Mouse (Mus musculus): ENCODE data around the gene Ogfod3. TPM values are rescaled to one million over a fixed set of nuclear protein-coding genes. Genes with fewer than 3 reads are reported as not detected.

The Ogfod3 gene
- 3.8 and 8.6 TPM in 2 replicates for total RNA-seq (2017)

- peak; percentile 96 for ATAC-seq (replicated peaks; ENCODE audit: low read depth, poor library complexity, severe bottlenecking)
These were observed at the start of gene Ogfod3, which contains the start of gene Hexdc for GRCm38 (mm10) chr11:121204161-121205006. TSS of gene Ogfod3 (minus strand) at chr11:121204711. TSS of gene Hexdc (plus strand) at chr11:121204433.

- no peak for ATAC-seq (replicated peaks; ENCODE audit: low read depth, poor library complexity, severe bottlenecking)
These were observed 45.7 kb upstream of the Ogfod3 start for GRCm38 (mm10) chr11:121250196-121250595.

GRCm38 (mm10) chr11:121239669-121240068, 35.2 kb upstream of the Ogfod3 start:
- ATAC-seq (replicated peaks; ENCODE audit: low read depth, poor library complexity, severe bottlenecking): no peak; the same call in 1 of the 2 replicates

- no peak; the same call in 1 of the 2 replicates for ATAC-seq (replicated peaks; ENCODE audit: low read depth, poor library complexity, severe bottlenecking)
These were observed 33.0 kb upstream of the Ogfod3 start for GRCm38 (mm10) chr11:121237345-121238128.

- ATAC-seq (replicated peaks; ENCODE audit: low read depth, poor library complexity, severe bottlenecking): peak; percentile 91
These were observed 32.2 kb upstream of the Ogfod3 start, which contains the start of gene Narf for GRCm38 (mm10) chr11:121236564-121237344. TSS of gene Narf (plus strand) at chr11:121237253.

GRCm38 (mm10) chr11:121235475-121236238, 31.1 kb upstream of the Ogfod3 start:
- ATAC-seq (replicated peaks; ENCODE audit: low read depth, poor library complexity, severe bottlenecking): no peak

- ATAC-seq (replicated peaks; ENCODE audit: low read depth, poor library complexity, severe bottlenecking): no peak
These were observed 28.2 kb upstream of the Ogfod3 start for GRCm38 (mm10) chr11:121232706-121233105.

GRCm38 (mm10) chr11:121231628-121232291, 27.2 kb upstream of the Ogfod3 start:
- ATAC-seq (replicated peaks; ENCODE audit: low read depth, poor library complexity, severe bottlenecking): no peak

- no peak for ATAC-seq (replicated peaks; ENCODE audit: low read depth, poor library complexity, severe bottlenecking)
These were observed 26.7 kb upstream of the Ogfod3 start for GRCm38 (mm10) chr11:121231191-121231590.

GRCm38 (mm10) chr11:121229018-121229439, 24.5 kb upstream of the Ogfod3 start, which contains the start of gene Cybc1:
TSS of gene Cybc1 (minus strand) at chr11:121229322.
- peak; percentile 86 for ATAC-seq (replicated peaks; ENCODE audit: low read depth, poor library complexity, severe bottlenecking)

GRCm38 (mm10) chr11:121228129-121229017, 23.9 kb upstream of the Ogfod3 start:
- ATAC-seq (replicated peaks; ENCODE audit: low read depth, poor library complexity, severe bottlenecking): peak; percentile 64

GRCm38 (mm10) chr11:121221321-121222010, 17.0 kb upstream of the Ogfod3 start:
- peak; percentile 24; the same call in 1 of the 2 replicates for ATAC-seq (replicated peaks; ENCODE audit: low read depth, poor library complexity, severe bottlenecking)

- no peak for ATAC-seq (replicated peaks; ENCODE audit: low read depth, poor library complexity, severe bottlenecking)
These were observed 16.3 kb upstream of the Ogfod3 start for GRCm38 (mm10) chr11:121220771-121221170.

GRCm38 (mm10) chr11:121219776-121220175, 15.3 kb upstream of the Ogfod3 start:
- ATAC-seq (replicated peaks; ENCODE audit: low read depth, poor library complexity, severe bottlenecking): no peak

GRCm38 (mm10) chr11:121216831-121217230, 12.3 kb upstream of the Ogfod3 start:
- no peak for ATAC-seq (replicated peaks; ENCODE audit: low read depth, poor library complexity, severe bottlenecking)

- no peak for ATAC-seq (replicated peaks; ENCODE audit: low read depth, poor library complexity, severe bottlenecking)
These were observed 701 bp downstream of the Ogfod3 start for GRCm38 (mm10) chr11:121203859-121204160.
